Mouse (Mus musculus): ENCODE measurements around the gene Gm3642. TPM values are rescaled to one million over a fixed set of nuclear protein-coding genes. Genes with fewer than 3 reads are reported as not detected.

Gene Gm3642
- not detected for total RNA-seq (2023)

GRCm38 (mm10) chr14:6840211-6840610 lies at the start of gene Gm3642:
Gene Gm3642 (minus strand): TSS chr14:6840311.

GRCm38 (mm10) chr14:6889521-6890012 lies 49.5 kb upstream of the Gm3642 start, which contains the start of gene Gm3667:
Gene Gm3667 (minus strand): TSS chr14:6889962.

Other genes starting within 250 kb of the Gm3642 start
- gene Gm3629, start 249.7 kb downstream of the Gm3642 start, total RNA-seq (2023), result not detected
- not detected for gene Gm3460, start 217.9 kb downstream of the Gm3642 start, total RNA-seq (2023)
- gene Gm10251, start 156.1 kb downstream of the Gm3642 start, total RNA-seq (2023), result not detected
- gene Gm8050, start 120.1 kb downstream of the Gm3642 start, total RNA-seq (2023), result not detected
- gene Gm3636, start 98.0 kb downstream of the Gm3642 start, total RNA-seq (2023), result not detected
- not detected for gene Gm8362, start 65.9 kb downstream of the Gm3642 start, total RNA-seq (2023)
- not detected for gene Gm3667, start 49.7 kb upstream of the Gm3642 start, total RNA-seq (2023)
- not detected for gene Gm6356, start 133.5 kb upstream of the Gm3642 start, total RNA-seq (2023)
- gene Gm10406, start 187.1 kb upstream of the Gm3642 start, total RNA-seq (2023), result not detected
- gene Gm3685, start 204.7 kb upstream of the Gm3642 start, total RNA-seq (2023), result not detected